Mouse (Mus musculus) midbrain, embryonic 14.5 days (tissue): ENCODE measurements around the gene Gpr107. TPM values are rescaled to one million over a fixed set of nuclear protein-coding genes. Genes with fewer than 3 reads are reported as not detected.

ENCODE experiments used
- ATAC-seq: fragments of 200-750 bp; cut with Nextera tagmentation; 2 replicates; pipeline ENCODE4 v1.8.0; 2017; ENCODE audit warnings: moderate number of reproducible peaks, moderate library complexity; ENCODE audit not compliant: low FRiP score, low TSS enrichment
- DNase-seq: peaks from one replicate; pipeline ENCODE4 v3.0.0-alpha.2; 2015
- H3K27ac ChIP-seq: fragments of 300-500 bp; sonication (generic); replicated peaks from 2 replicates; pipeline ENCODE4 v1.5.1; 2014; ENCODE audit warnings: mild to moderate bottlenecking, low read depth, low read length, moderate library complexity
- H3K27me3 ChIP-seq: fragments of 300-500 bp; sonication (generic); 2 replicates; pipeline ENCODE4 v1.6.1; 2014; ENCODE audit warnings: low read length, control low read depth, mixed read lengths; ENCODE audit not compliant: control insufficient read depth, insufficient read depth
- H3K36me3 ChIP-seq: fragments of 300-500 bp; sonication (generic); 2 replicates; pipeline ENCODE4 v1.6.1; 2014; ENCODE audit warnings: low read length, control low read depth; ENCODE audit not compliant: control insufficient read depth, insufficient read depth
- H3K4me1 ChIP-seq: fragments of 300-500 bp; sonication (generic); 2 replicates; pipeline ENCODE4 v1.6.1; 2014; ENCODE audit warnings: mild to moderate bottlenecking, antibody characterized with exemption, low read length, control low read depth; ENCODE audit not compliant: control insufficient read depth, insufficient read depth
- H3K4me2 ChIP-seq: fragments of 300-500 bp; sonication (generic); 2 replicates; pipeline ENCODE4 v1.6.1; 2014; ENCODE audit warnings: mild to moderate bottlenecking, low read length, moderate library complexity
- H3K4me3 ChIP-seq: fragments of 300-500 bp; sonication (generic); replicated peaks from 2 replicates; pipeline ENCODE4 v1.5.1; 2014; ENCODE audit warnings: low read depth, low read length
- H3K9ac ChIP-seq: fragments of 300-500 bp; sonication (generic); replicated peaks from 2 replicates; pipeline ENCODE4 v1.6.1; 2014; ENCODE audit warnings: mild to moderate bottlenecking, low read length, moderate library complexity
- H3K9me3 ChIP-seq: fragments of 300-500 bp; sonication (generic); 2 replicates; pipeline ENCODE4 v1.6.1; 2016; ENCODE audit warnings: low read length, control low read depth, mixed read lengths; ENCODE audit not compliant: control insufficient read depth
- whole genome bisulfite sequencing: fragments of 180-500 bp; shearing (Covaris S2); extraction: QIAGEN DNeasy Blood & Tissue Kit; methylation state at CpG from one replicate; pipeline ENCODE4 v1.1.7; 2014; 5-methylcytosine and 5-hydroxymethylcytosine counted together
- polyA plus RNA-seq: library from polyadenylated mRNA; unstranded; fragments of >200 nt; fragmentation: Nextera tagmentation; extraction: Ambion mirVana; gene quantifications from 2 replicates; pipeline ENCODE4 v1.2.1, GENCODE M21; 2014

The Gpr107 gene
- polyA plus RNA-seq, 1 experiment from 2014 or later: 25.5 TPM

DNA sequence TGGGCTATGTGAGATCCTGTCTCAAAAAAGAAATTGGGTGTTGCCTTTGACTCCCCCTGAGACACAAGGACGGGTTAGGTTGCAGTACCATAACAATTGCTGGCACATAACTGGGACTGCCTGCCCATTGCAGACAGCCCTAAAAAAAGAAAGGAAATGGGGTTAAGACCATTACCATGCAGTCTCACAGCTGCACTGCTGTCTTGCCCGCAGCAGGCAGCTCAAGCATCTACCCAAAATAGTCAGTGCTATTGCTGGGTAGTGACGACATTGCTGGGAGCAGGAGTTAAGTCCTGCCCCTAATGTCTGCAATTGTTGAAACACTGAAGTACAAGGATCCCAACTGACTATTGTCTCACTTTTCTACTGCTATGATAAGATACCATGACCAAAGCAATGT is 37.5 kb downstream of the Gpr107 start:
- DNase-seq (no peak), ATAC-seq (no peak)
- H3K4me3 ChIP-seq: no peak overlapping the region
- no peaks in the 10 kb centered on the region for H3K4me1 ChIP-seq
- H3K9me3 ChIP-seq: no peaks in the 10 kb centered on the region
- no peak overlapping the region for H3K4me2 ChIP-seq
- H3K9ac ChIP-seq: no peak overlapping the region
- WGBS: 97% methylated on average over 3 of the region's 3 CpGs
- no peak overlapping the region for H3K27ac ChIP-seq
- peaks cover 83% of the 10 kb centered on the region for H3K36me3 ChIP-seq
- H3K27me3 ChIP-seq: no peaks in the 10 kb centered on the region

DNA sequence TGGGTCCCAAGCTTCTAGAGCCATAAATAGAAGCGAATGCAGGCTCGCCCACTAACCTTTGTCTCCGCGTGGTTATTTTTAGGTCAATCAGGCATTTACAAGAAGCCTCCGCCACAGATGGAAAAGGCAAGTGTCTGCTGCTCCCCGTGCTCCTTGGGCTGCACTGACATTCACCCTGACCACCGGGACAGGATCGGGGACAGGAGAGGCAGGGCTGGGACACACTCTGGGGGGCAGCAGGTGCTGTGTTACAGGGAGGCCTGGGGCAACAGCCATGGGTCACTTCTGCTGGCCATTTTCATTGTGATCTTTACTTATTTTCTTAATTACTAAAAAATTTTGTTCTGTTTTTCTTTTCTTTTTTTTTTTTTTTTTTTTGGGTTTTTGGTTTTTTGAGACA is 39.6 kb downstream of the Gpr107 start:
- Histone ChIP-seq H3K4me3 (no peak overlapping the region), H3K4me1 (no peaks in the 10 kb centered on the region), H3K9ac (no peak overlapping the region), H3K36me3 (peaks cover 63% of the 10 kb centered on the region), H3K4me2 (no peak overlapping the region), H3K27ac (no peak overlapping the region), H3K9me3 (no peaks in the 10 kb centered on the region), H3K27me3 (no peaks in the 10 kb centered on the region)
- ATAC-seq (no peak), DNase-seq (no peak)
- 94% methylated on average over 8 of the region's 8 CpGs for WGBS

DNA sequence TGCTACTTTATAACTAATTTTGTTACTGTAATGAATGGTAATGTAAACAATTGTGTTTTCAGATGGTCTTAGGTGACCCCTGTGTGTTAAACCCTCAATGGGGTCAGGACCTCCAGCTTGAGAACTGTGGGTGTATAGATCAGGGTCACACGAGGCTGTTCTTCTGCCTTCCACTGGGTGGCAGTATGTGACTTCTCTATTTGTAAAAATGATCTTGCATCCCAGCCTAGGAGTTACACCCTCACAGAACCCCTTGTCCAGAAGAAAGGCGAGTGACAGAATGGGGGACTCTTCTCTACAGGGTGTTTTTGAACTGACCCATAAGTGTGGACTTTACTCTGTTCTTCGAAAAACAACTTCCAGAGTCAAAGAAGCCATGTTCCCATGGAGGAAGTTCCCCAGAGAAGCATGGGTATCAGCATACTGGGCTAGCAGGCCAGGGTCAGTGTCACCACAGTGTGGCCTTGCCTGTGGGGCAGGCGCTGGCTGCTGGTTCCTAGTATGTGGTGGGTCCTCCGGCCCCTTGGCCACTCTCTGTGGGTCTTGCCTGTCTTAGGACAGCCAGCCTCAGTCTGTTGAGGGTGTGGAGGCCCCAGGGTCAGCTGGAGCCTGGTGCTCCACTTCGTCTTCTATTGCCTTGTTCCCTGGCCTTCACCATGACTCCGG is 42.4 kb downstream of the Gpr107 start:
- H3K36me3 ChIP-seq: peaks cover 50% of the 10 kb centered on the region
- 68% methylated on average over 7 of the region's 7 CpGs for WGBS
- peak; percentile 86 for DNase-seq

DNA sequence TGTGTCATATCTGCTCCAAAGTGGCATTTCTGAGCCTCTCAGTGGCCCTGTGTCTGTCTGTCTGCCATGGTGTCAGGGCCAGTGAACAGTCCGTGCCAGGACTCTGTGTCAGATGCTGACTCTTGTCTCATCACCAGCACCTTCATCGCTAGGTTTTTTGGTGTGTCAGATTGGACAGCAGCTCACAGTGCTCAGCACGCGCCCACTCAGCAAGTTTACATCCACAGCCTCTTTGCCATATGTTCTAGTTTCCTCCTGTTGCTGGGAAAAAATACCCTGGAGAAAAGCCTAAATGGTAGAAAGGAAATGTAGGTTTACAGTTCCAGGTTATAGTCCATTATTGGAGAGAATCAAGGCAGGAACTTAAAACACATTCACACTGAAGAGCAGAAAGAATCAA is 46.5 kb downstream of the Gpr107 start:
- peaks cover 21% of the 10 kb centered on the region for H3K36me3 ChIP-seq

More for the DNA sequence above, 42.4 kb downstream of the Gpr107 start:
- Histone ChIP-seq H3K27ac (no peak overlapping the region), H3K27me3 (no peaks in the 10 kb centered on the region), H3K4me2 (no peak overlapping the region), H3K9me3 (no peaks in the 10 kb centered on the region), H3K4me1 (no peaks in the 10 kb centered on the region), H3K9ac (no peak overlapping the region), H3K4me3 (no peak overlapping the region)
- ATAC-seq: no peak

DNA sequence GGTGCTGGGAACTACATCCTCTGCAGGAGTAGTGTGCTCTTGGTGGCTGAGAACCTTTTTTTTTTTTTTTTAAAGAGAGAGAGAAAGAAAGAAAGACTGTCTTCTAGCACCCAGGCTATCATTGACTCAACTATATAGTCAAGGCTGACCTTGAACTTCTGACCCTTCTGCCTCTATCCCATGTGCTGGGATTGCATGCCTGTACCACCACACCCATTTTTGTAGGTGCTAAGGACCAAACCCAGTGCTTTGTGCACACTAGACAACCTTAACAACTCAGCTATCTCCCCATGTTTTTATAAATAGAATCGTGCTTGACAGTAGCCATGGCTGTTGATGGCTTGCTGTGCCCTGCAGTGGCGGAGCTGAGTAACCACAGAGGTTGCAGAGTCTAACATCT is 47.9 kb downstream of the Gpr107 start:
- H3K27me3 ChIP-seq: no peaks in the 10 kb centered on the region
- WGBS: 96% methylated on average over 2 of the region's 2 CpGs
- no peak overlapping the region for H3K9ac ChIP-seq
- no peak overlapping the region for H3K27ac ChIP-seq
- DNase-seq: no peak
- H3K36me3 ChIP-seq: peaks cover 18% of the 10 kb centered on the region
- no peaks in the 10 kb centered on the region for H3K4me1 ChIP-seq
- H3K4me2 ChIP-seq: no peak overlapping the region
- H3K4me3 ChIP-seq: no peak overlapping the region
- H3K9me3 ChIP-seq: no peaks in the 10 kb centered on the region
- ATAC-seq: no peak

More for the DNA sequence above, 46.5 kb downstream of the Gpr107 start:
- WGBS: 97% methylated on average over 4 of the region's 4 CpGs
- no peak overlapping the region for H3K4me3 ChIP-seq
- H3K9me3 ChIP-seq: no peaks in the 10 kb centered on the region
- ATAC-seq (no peak), DNase-seq (no peak)
- no peaks in the 10 kb centered on the region for H3K4me1 ChIP-seq
- H3K27me3 ChIP-seq: no peaks in the 10 kb centered on the region
- H3K4me2 ChIP-seq: no peak overlapping the region
- no peak overlapping the region for H3K27ac ChIP-seq
- no peak overlapping the region for H3K9ac ChIP-seq

DNA sequence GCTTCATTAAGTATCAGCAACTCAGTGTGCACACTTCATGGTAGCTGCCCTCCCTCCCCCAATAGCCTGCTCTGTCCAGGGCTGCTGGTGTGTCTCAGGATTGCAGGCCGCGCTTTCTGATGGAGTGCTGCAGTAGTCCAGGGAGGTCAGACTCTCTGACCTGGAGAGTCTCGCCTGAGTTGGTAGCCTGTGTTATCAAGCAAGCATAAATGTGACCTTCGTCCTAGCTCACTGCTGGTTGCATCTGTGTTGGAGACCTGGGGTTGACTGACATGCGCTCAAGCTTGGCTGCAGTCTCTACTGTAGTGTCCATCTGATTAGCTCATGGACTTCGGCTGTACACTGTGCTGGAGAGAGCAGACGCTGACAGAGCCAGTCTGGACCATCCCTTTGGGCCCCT is 49.7 kb downstream of the Gpr107 start:
- WGBS: 80% methylated on average over 7 of the region's 7 CpGs
- H3K4me1 ChIP-seq: peaks cover 6% of the 10 kb centered on the region; the same call in 1 of the 2 replicates
- no peaks in the 10 kb centered on the region for H3K9me3 ChIP-seq
- no peak overlapping the region for H3K4me2 ChIP-seq
- H3K9ac ChIP-seq: no peak overlapping the region
- no peaks in the 10 kb centered on the region for H3K27me3 ChIP-seq
- no peak overlapping the region for H3K4me3 ChIP-seq
- ATAC-seq (no peak), DNase-seq (no peak)
- H3K36me3 ChIP-seq: peaks cover 18% of the 10 kb centered on the region
- no peak overlapping the region for H3K27ac ChIP-seq

DNA sequence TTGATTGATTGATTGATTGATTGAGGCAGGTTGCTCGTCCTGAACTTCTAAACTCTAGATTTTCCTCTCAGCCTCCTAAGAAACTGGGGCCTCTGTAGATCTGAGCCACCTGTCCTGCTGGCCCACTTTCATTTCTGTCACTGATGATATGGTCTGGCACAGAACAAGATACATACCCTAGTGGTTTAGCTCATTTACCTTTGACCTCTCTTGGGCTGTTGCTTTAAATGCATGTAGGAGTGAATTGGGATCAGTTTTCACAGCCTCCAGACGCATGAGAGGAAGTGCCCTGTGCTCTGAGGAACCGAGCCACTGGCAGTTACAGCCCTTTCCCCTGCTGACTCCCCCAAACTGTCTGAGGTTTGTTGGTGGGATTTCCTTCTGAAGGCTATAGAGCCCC is 50.2 kb downstream of the Gpr107 start:
- Histone ChIP-seq H3K9ac (no peak overlapping the region), H3K4me1 (peaks cover 6% of the 10 kb centered on the region; the same call in 1 of the 2 replicates), H3K36me3 (peaks cover 17% of the 10 kb centered on the region), H3K4me2 (no peak overlapping the region), H3K4me3 (no peak overlapping the region), H3K27me3 (no peaks in the 10 kb centered on the region), H3K9me3 (no peaks in the 10 kb centered on the region), H3K27ac (no peak overlapping the region)
- DNase-seq (no peak), ATAC-seq (no peak)
- 65% methylated on average over 3 of the region's 3 CpGs for WGBS

DNA sequence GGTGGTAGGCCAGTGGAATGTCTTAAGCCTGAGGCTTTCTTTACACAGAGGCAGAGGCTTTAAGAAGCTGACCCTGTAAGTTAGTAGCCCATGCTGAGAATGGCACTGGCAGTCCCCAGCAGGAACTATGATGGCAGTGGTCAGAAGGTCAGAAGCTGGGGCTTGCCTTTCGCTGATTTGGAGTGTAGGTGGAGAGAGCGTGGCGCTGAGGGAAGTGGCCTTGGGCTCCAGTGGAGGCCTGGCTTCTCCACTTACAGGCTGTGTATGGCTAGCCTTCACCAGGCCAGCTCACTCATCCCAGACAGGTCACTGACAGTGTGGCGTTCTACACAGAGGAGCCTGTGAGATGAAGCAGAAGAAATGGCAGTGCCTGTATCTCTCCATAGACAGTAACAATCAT is 50.8 kb downstream of the Gpr107 start:
- Histone ChIP-seq H3K27ac (no peak overlapping the region), H3K4me1 (peaks cover 6% of the 10 kb centered on the region; the same call in 1 of the 2 replicates), H3K27me3 (no peaks in the 10 kb centered on the region), H3K4me3 (no peak overlapping the region), H3K9ac (no peak overlapping the region), H3K36me3 (peaks cover 14% of the 10 kb centered on the region), H3K4me2 (no peak overlapping the region), H3K9me3 (no peaks in the 10 kb centered on the region)
- no peak for ATAC-seq
- no peak for DNase-seq
- WGBS: 90% methylated on average over 4 of the region's 4 CpGs

DNA sequence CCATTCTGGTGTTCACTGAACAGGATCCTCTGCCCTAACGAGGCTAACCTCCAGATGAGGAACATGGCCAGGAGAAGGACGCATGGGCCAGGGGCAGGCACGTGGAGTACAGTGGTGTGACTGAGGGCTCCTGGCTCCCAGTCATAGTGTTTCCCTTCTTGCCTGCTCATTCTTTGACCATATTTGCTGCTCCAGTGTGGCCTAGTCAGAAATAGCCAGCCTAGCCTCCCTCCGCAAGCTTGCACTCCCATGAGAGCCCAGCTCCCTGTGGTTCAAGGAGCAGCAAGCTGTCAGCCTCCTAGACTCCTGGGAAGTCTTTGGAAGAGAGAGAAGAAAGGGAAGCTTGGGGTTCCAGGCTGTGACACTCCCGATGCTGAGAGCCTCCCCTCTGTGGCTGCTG is 52.6 kb downstream of the Gpr107 start:
- no peak overlapping the region for H3K4me2 ChIP-seq
- no peaks in the 10 kb centered on the region for H3K27me3 ChIP-seq
- no peaks in the 10 kb centered on the region for H3K9me3 ChIP-seq
- no peak overlapping the region for H3K27ac ChIP-seq
- ATAC-seq (no peak), DNase-seq (no peak)
- no peak overlapping the region for H3K4me3 ChIP-seq
- peaks cover 6% of the 10 kb centered on the region; the same call in 1 of the 2 replicates for H3K4me1 ChIP-seq
- 85% methylated on average over 5 of the region's 5 CpGs for WGBS
- no peak overlapping the region for H3K9ac ChIP-seq
- H3K36me3 ChIP-seq: peaks cover 23% of the 10 kb centered on the region
